Mouse (Mus musculus): Measurements from ENCODE around the gene Cdhr5. TPM values are rescaled to one million over a fixed set of nuclear protein-coding genes. Genes with fewer than 3 reads are reported as not detected.

Cdhr5 gene
- 0.19 TPM in 1 of 2 replicates, not detected in the other for polyA plus RNA-seq (2015; fragmentation: Nextera tagmentation; extraction: Ambion mirVana)

- 0 out of 2 replicates have a peak, but pooled peaks cover 3% of the 10 kb centered on the region for H3K27me3 ChIP-seq
- no peak within 1 kb of the TSS for H3K27ac ChIP-seq (replicated peaks)
- no peak within 1 kb of the TSS for H3K4me3 ChIP-seq (replicated peaks)
- H3K4me1 ChIP-seq, result peaks cover 11% of the 10 kb centered on the region
- ATAC-seq (ENCODE audit: insufficient number of reproducible peaks, low FRiP score, low TSS enrichment, low read depth), result no peak
- no peaks in the 10 kb centered on the region for H3K9me3 ChIP-seq (replicated peaks)
- no peaks in the 10 kb centered on the region for H3K36me3 ChIP-seq
- H3K9ac ChIP-seq, result no peak within 1 kb of the TSS
- H3K4me2 ChIP-seq (replicated peaks), result no peak within 1 kb of the TSS
- 60% methylated on average over 11 of the region's 11 CpGs for WGBS
These were observed at the start of gene Cdhr5 for GRCm38 (mm10) chr7:141276546-141276945. Gene Cdhr5 (minus strand): TSS chr7:141276786.

- ATAC-seq (ENCODE audit: insufficient number of reproducible peaks, low FRiP score, low TSS enrichment, low read depth), result no peak
- Histone ChIP-seq H3K4me2 (replicated peaks) (no peak overlapping the region), H3K27ac (replicated peaks) (no peak overlapping the region), H3K4me1 (peaks cover 29% of the 10 kb centered on the region), H3K4me3 (replicated peaks) (no peak overlapping the region), H3K9ac (no peak overlapping the region), H3K27me3 (no peaks in the 10 kb centered on the region), H3K9me3 (replicated peaks) (no peaks in the 10 kb centered on the region), H3K36me3 (peaks cover 45% of the 10 kb centered on the region)
- WGBS, result 96% methylated on average over 1 of the region's 1 CpGs
These were observed 48.1 kb upstream of the Cdhr5 start for GRCm38 (mm10) chr7:141324686-141325085.

DNA sequence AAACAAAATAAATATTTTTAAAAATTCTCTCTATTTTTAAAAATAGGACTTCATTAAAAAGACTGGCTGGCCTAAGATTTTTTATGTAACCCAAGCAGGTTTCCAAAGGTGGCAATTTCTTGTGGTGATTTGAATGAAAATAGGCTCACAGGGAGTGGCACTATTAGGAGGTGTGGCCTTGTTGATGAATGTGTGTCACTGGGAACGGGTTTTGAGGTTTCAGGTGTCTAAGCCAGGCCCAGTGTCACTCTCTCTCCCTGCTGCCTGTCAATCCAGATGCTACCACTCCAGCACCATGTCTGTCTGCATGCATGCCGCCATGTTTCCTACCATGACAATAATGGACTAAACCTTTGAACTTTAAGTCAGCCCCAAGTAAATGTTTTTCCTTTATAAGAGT, 42.9 kb upstream of the Cdhr5 start:
- H3K27ac ChIP-seq (replicated peaks), result no peak overlapping the region
- no peaks in the 10 kb centered on the region for H3K4me1 ChIP-seq
- peaks cover 93% of the 10 kb centered on the region for H3K36me3 ChIP-seq
- no peak overlapping the region for H3K4me2 ChIP-seq (replicated peaks)
- H3K9me3 ChIP-seq (replicated peaks), result no peaks in the 10 kb centered on the region
- H3K9ac ChIP-seq, result no peak overlapping the region
- 69% methylated on average over 2 of the region's 2 CpGs for WGBS
- no peak overlapping the region for H3K4me3 ChIP-seq (replicated peaks)
- no peaks in the 10 kb centered on the region for H3K27me3 ChIP-seq
- ATAC-seq (ENCODE audit: insufficient number of reproducible peaks, low FRiP score, low TSS enrichment, low read depth), result no peak

- Histone ChIP-seq H3K27me3 (no peaks in the 10 kb centered on the region), H3K36me3 (peaks cover 93% of the 10 kb centered on the region), H3K9me3 (replicated peaks) (no peaks in the 10 kb centered on the region), H3K4me2 (replicated peaks) (no peak overlapping the region), H3K9ac (no peak overlapping the region), H3K4me1 (no peaks in the 10 kb centered on the region), H3K27ac (replicated peaks) (no peak overlapping the region), H3K4me3 (replicated peaks) (no peak overlapping the region)
- ATAC-seq (ENCODE audit: insufficient number of reproducible peaks, low FRiP score, low TSS enrichment, low read depth), result no peak
- WGBS, result 81% methylated on average over 1 of the region's 1 CpGs
These were observed 41.1 kb upstream of the Cdhr5 start for GRCm38 (mm10) chr7:141317619-141318132.

GRCm38 (mm10) chr7:141315974-141316373, 39.4 kb upstream of the Cdhr5 start:
- Histone ChIP-seq H3K9me3 (replicated peaks) (no peaks in the 10 kb centered on the region), H3K9ac (no peak overlapping the region), H3K4me2 (replicated peaks) (no peak overlapping the region), H3K4me1 (no peaks in the 10 kb centered on the region), H3K36me3 (peaks cover 93% of the 10 kb centered on the region), H3K27me3 (no peaks in the 10 kb centered on the region), H3K4me3 (replicated peaks) (no peak overlapping the region), H3K27ac (replicated peaks) (no peak overlapping the region)
- 80% methylated on average over 5 of the region's 5 CpGs for WGBS
- no peak for ATAC-seq (ENCODE audit: insufficient number of reproducible peaks, low FRiP score, low TSS enrichment, low read depth)

DNA sequence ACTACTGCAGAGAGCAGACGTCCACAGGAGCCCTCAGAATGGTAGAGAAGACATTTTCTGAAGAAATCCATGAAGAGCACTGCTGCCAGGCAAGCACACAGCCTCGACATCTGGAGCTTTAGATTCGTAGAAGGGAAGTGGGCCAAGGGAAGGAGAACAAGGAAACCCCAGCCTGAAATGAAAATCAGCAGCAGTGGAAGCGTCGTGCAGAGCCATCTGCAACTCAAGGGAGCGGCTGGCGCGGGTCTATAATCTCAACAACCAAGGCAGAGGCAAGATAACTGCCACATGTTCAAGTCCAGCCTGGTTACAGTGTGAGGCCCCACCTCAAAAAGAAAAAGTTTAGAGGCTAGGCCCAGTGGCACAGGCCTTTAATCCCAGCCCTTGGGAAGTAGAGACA, 38.5 kb upstream of the Cdhr5 start:
- no peak for ATAC-seq (ENCODE audit: insufficient number of reproducible peaks, low FRiP score, low TSS enrichment, low read depth)
- 86% methylated on average over 8 of the region's 8 CpGs for WGBS

GRCm38 (mm10) chr7:141314416-141314815, 37.8 kb upstream of the Cdhr5 start:
- no peak overlapping the region for H3K9ac ChIP-seq
- H3K4me2 ChIP-seq (replicated peaks), result no peak overlapping the region
- no peak overlapping the region for H3K27ac ChIP-seq (replicated peaks)
- ATAC-seq (ENCODE audit: insufficient number of reproducible peaks, low FRiP score, low TSS enrichment, low read depth), result no peak
- WGBS, result 94% methylated on average over 2 of the region's 2 CpGs
- H3K4me3 ChIP-seq (replicated peaks), result no peak overlapping the region
- H3K9me3 ChIP-seq (replicated peaks), result no peaks in the 10 kb centered on the region
- H3K4me1 ChIP-seq, result no peaks in the 10 kb centered on the region
- H3K36me3 ChIP-seq, result peaks cover 95% of the 10 kb centered on the region
- no peaks in the 10 kb centered on the region for H3K27me3 ChIP-seq

More for the DNA sequence above, 38.5 kb upstream of the Cdhr5 start:
- Histone ChIP-seq H3K4me2 (replicated peaks) (no peak overlapping the region), H3K9me3 (replicated peaks) (no peaks in the 10 kb centered on the region), H3K4me1 (no peaks in the 10 kb centered on the region), H3K4me3 (replicated peaks) (no peak overlapping the region), H3K9ac (no peak overlapping the region), H3K27ac (replicated peaks) (no peak overlapping the region), H3K36me3 (peaks cover 93% of the 10 kb centered on the region), H3K27me3 (no peaks in the 10 kb centered on the region)

DNA sequence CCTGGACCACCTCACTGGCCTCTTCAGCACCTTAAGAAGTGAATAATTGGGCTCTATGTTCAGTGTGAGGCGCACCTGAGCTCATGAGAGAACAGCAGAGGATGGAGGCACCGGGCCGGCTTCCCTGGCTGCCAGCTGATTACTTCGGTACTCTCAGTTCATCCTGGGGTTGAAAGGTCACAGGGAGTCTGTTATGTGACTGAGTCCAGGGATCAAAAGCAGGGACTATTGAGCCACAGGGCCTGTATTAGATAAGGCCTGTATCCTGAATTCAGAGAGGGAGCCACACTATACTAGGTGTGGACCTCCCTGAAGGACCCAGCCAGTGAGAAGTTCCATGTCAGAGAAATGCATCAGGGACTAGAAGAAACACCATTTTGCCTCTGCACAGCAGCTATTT, 28.0 kb upstream of the Cdhr5 start:
- Histone ChIP-seq H3K27ac (replicated peaks) (no peak overlapping the region), H3K4me3 (replicated peaks) (no peak overlapping the region), H3K36me3 (peaks cover 93% of the 10 kb centered on the region), H3K4me2 (replicated peaks) (no peak overlapping the region), H3K4me1 (no peaks in the 10 kb centered on the region), H3K9me3 (replicated peaks) (no peaks in the 10 kb centered on the region), H3K9ac (no peak overlapping the region), H3K27me3 (no peaks in the 10 kb centered on the region)
- no peak for ATAC-seq (ENCODE audit: insufficient number of reproducible peaks, low FRiP score, low TSS enrichment, low read depth)
- WGBS, result 91% methylated on average over 4 of the region's 4 CpGs

GRCm38 (mm10) chr7:141302702-141303268, 26.2 kb upstream of the Cdhr5 start:
- Histone ChIP-seq H3K4me2 (replicated peaks) (no peak overlapping the region), H3K4me3 (replicated peaks) (no peak overlapping the region), H3K9me3 (replicated peaks) (no peaks in the 10 kb centered on the region), H3K9ac (no peak overlapping the region), H3K36me3 (peaks cover 87% of the 10 kb centered on the region), H3K4me1 (no peaks in the 10 kb centered on the region), H3K27ac (replicated peaks) (no peak overlapping the region), H3K27me3 (no peaks in the 10 kb centered on the region)
- 52% methylated on average over 1 of the region's 1 CpGs for WGBS
- ATAC-seq (ENCODE audit: insufficient number of reproducible peaks, low FRiP score, low TSS enrichment, low read depth), result no peak

- no peaks in the 10 kb centered on the region for H3K9me3 ChIP-seq (replicated peaks)
- no peak overlapping the region for H3K4me2 ChIP-seq (replicated peaks)
- no peak overlapping the region for H3K27ac ChIP-seq (replicated peaks)
- H3K4me1 ChIP-seq, result no peaks in the 10 kb centered on the region
- no peak overlapping the region for H3K4me3 ChIP-seq (replicated peaks)
- no peak overlapping the region for H3K9ac ChIP-seq
- peaks cover 83% of the 10 kb centered on the region for H3K36me3 ChIP-seq
- ATAC-seq (ENCODE audit: insufficient number of reproducible peaks, low FRiP score, low TSS enrichment, low read depth), result no peak
- 97% methylated on average over 9 of the region's 9 CpGs for WGBS
- H3K27me3 ChIP-seq, result no peaks in the 10 kb centered on the region
These were observed 24.8 kb upstream of the Cdhr5 start for GRCm38 (mm10) chr7:141301386-141301785.

- H3K27ac ChIP-seq (replicated peaks), result no peak overlapping the region
- no peaks in the 10 kb centered on the region for H3K9me3 ChIP-seq (replicated peaks)
- ATAC-seq (ENCODE audit: insufficient number of reproducible peaks, low FRiP score, low TSS enrichment, low read depth), result no peak
- H3K36me3 ChIP-seq, result peaks cover 62% of the 10 kb centered on the region
- H3K4me3 ChIP-seq (replicated peaks), result no peak overlapping the region
- 95% methylated on average over 8 of the region's 8 CpGs for WGBS
- H3K27me3 ChIP-seq, result peaks cover 16% of the 10 kb centered on the region
- no peak overlapping the region for H3K4me2 ChIP-seq (replicated peaks)
- no peak overlapping the region for H3K9ac ChIP-seq
- peaks cover 6% of the 10 kb centered on the region for H3K4me1 ChIP-seq
These were observed 22.6 kb upstream of the Cdhr5 start for GRCm38 (mm10) chr7:141299175-141299574.
